Mouse (Mus musculus) A20 (cell line): ENCODE results near the gene Vti1a.

Source experiments
- DNase-seq: peaks from one replicate; pipeline ENCODE4 v3.0.0-alpha.2; 2011; ENCODE audit warnings: low read depth, low spot score

The Vti1a gene

DNA sequence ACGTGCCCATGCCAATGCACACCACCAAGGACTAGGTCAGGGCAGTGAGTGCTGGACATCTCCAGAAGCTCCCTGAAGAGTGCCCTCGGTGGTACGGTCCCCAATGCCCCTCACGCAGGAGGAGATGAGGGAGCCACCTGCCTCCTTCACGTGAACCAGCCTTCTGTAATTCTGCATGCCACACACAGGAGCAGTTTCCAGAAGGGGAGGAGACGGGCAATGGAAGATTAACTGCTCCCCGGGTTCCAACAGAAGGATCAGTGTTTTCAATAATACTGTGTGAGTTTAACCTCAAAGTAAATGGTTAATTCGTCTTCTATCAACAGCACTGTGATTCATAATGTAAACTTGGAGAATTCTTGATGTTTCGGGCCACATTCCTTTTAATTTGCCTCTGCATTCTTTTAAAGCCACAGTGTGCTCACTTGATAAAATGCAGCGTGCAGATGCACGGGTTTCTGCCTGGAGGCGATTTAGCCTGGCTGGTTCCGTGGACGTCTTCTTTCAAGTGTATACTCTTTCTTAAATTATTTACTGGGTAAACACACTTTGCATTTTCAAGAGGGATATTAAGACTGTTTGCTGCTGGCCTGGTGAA, 304.4 kb downstream of the Vti1a start:
- DNase-seq, result no peak

DNA sequence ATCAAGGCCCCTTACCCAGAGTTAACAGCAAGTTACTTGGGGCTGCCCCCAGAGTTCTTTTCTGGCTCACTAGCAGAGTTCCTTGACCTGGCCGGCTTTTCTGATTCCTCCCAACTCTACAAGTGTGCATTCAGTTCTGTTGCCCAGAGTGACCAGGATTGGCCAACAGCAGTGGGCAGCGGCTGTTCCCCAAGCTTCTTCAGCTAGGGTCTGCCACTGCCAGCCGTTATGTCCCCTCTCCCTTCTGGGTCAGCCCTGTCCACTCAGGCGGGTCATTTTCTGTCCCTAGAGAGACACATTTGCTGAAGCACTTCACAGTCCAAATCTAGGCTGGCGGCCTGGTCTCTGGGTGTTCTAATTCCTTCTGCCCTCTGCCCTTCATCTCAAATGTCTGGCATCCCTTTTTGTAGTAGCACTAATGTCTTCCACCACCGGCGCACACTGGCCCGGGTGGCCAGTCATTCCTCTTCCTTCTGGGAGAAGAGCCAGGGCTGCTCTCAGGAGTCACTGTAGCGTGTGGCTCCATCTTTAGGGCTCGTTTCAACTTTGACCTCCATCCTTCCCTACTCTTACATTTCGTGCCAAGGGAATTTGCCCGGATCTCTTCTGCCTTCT, 305.0 kb downstream of the Vti1a start:
- no peak for DNase-seq

- DNase-seq, result no peak
Observed at GRCm38 (mm10) chr19:55622821-55623220, 306.7 kb downstream of the Vti1a start.

GRCm38 (mm10) chr19:55623605-55624004, 307.5 kb downstream of the Vti1a start:
- no peak for DNase-seq

- DNase-seq, result no peak
Observed at GRCm38 (mm10) chr19:55626483-55626882, 310.4 kb downstream of the Vti1a start.

- DNase-seq, result no peak
Observed at GRCm38 (mm10) chr19:55626952-55627351, 310.9 kb downstream of the Vti1a start.

- DNase-seq, result no peak
Observed at GRCm38 (mm10) chr19:55635488-55635887, 319.4 kb downstream of the Vti1a start.

- DNase-seq, result no peak
Observed at GRCm38 (mm10) chr19:55640251-55640650, 324.2 kb downstream of the Vti1a start.

DNA sequence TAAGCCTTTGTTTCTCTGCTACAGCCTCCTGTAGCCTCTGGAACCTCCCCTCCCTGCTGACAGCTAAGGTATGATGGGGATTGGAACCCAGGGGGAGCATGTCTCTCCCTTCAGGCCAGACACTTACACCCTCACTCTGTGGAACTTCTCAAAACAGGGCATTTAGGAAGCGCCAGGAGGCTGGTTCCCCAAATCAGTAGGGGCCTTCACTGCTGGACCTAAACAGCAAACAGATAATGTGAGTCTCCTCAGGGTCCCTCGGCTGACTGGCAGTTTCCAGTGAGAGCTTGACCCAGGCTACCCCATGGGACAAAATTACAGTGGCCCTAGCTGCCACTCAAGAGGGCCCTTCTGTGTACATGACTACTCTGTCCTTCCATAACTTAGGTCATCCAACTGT, 325.8 kb downstream of the Vti1a start:
- DNase-seq, result no peak

DNA sequence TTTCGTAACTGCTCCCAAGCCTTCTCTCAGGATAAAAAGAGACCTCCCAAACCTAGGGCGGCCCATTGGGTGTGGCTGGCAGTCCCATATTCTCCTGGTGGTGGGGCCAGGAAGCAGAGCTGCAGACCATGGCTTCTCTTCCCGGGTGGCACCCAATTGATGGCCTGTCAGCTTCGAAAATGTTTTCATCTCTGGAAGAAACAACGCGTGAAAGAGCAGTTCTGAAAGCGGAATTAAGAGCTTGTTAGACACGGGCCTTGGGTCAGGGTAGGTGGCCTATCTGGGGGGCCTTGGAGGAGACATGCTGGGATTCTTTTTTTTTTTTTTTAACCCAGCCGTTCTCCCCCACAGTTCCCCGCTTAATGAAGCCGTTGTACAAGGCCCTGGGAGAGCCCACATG, 326.3 kb downstream of the Vti1a start:
- DNase-seq, result no peak

DNA sequence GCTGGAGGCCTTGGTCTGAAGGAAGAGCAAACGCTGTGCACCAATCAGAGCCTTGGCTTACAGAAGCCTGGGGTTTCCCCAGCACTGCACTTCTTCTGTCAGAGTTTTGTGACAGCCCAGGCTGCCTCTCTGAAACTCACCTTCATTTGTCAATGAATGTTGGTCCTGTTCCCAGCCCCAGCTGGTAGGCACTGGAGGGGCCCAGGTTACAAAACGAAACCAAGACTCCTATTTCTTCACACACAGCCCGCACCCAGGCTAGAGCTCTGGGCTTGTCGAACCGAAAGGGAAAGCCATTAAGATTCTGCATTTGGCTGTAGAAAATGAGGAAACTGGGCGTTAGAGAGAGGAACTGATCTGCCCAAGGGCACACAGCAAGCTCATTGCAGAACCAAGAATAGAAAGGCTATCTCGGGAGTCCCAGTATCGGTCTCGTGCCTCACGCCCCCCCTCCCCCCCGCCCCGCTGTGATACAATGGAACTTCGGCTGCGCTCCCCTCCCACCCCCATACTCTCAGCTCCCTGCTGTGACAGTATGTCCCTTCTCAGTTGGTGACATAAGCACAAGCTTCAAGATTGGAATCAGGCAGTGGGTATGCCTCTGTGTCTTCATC, 327.3 kb downstream of the Vti1a start:
- peak; percentile 90 for DNase-seq

DNA sequence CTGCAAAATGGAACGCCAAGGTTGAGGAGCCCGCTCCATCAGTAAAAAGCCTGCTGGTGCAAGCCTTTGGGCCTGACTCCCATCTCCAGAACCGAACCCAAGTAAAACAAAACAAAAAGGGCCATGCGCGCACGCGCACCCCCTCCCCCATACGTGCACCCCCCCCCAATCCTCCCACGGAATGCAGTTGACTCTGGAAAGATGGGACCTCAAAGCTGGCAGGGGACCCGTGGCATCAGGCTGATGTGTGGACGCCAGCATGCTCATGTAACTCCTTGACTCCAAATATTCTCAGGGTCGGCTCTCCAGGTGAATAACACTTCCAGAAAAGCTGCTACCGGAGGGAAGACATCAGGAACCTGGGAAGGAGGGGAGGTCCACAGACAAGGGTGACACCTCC, 327.8 kb downstream of the Vti1a start:
- no peak for DNase-seq

GRCm38 (mm10) chr19:55649363-55649762, 333.3 kb downstream of the Vti1a start:
- no peak for DNase-seq

DNA sequence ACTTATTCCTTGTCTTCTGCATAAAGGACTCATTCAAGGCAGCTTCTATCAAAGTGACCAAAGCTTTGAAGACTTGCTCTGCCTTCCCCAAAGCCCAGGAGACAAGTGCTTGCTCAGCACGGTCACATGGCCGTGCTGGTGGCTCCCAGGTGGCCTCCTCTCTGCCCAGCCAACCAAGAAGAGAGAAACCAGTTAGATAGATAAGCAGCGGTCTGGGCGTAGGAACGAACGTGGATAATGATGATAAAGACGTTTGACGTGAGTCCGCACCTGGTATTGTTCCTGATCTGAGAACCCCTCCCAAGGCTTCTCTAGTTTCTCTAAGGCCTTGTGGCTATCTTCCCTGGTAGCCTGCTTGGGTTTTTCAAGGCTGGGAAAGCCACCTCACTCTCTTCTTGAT, 334.9 kb downstream of the Vti1a start:
- no peak for DNase-seq

GRCm38 (mm10) chr19:55652693-55653265, 336.7 kb downstream of the Vti1a start:
- DNase-seq, result no peak

DNA sequence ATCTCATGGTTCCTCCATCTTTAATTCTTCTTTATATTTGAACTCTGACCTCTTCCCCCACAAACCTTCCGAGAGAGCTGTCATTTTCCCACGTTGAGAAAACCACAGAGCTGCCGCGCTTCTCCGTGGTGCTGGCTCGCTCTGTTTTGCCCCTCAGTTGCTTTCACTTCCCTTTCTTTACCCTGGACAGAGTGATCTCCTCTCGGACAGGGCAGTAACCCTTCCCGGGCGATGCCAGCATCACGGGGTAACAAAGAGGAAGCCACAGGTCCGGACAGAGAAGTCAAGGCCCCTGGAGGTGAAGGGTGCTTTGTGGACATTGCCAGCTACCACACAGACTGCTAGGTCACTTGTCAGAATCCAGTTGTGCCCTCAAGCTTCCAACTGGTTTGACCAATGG, 344.1 kb downstream of the Vti1a start:
- no peak for DNase-seq

DNA sequence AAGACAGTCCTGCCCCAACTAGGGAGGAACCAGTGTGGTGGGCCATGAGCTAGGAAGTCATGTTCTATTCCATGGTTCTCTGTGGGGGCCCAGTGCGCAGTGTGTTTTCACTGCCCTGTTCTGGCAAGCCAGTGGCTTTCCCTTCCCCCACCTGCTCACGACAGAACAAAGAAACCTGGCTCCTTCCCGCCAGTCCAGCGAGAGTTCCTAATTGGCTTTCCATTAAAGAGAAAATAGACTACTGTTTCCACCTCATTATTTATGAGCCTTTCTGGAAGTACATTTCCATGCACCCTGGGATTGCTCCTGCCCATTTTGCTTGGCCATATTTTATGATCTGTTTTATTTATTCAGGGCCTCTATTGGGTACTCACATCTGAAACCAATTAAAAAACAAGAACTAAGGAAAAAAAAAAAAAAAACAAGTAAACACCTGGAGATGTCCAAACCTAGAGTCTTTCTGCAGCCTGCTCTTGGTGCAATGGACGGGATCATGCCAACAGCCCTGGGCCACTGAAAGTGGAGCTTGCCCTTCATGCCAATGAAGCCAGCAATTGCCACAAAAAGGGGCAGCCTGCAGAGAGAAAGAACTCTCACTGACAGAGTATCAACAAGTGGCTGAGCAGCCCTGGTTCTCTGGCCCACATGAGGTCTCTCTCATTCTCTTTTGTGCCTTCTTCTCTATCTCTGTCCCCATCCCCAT, 346.6 kb downstream of the Vti1a start:
- no peak for DNase-seq

DNA sequence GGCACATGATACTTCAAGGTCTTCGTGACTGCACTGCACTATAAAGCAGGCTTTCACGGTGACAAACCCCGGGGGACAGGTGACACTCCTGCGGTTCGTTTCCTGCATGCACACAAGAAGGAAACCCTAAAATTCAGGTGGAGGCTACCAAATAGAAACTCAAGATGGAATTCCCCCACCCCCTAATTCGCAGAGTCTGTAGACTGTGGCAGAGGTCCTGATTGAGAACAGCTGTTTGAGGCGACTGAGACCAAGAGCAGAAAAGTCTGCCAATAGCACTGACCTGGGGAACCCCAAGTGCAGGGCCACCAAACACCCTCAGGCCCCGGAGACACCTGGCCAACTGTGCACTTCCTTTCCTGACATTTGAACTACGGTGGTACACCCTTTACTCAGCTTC, 351.7 kb downstream of the Vti1a start:
- peak; percentile 91 for DNase-seq

- DNase-seq, result no peak
Observed at GRCm38 (mm10) chr19:55668896-55669295, 352.8 kb downstream of the Vti1a start.
